Mouse (Mus musculus) liver, embryonic 13.5 days (tissue): Measurements from ENCODE around the gene 2410137M14Rik. TPM values are rescaled to one million over a fixed set of nuclear protein-coding genes. Genes with fewer than 3 reads are reported as not detected.

Experiments
- ATAC-seq: fragments of 200-750 bp; cut with Nextera tagmentation; 2 replicates; pipeline ENCODE4 v1.8.0; 2017; ENCODE audit warnings: low read depth, mild to moderate bottlenecking, moderate number of reproducible peaks, moderate library complexity
- DNase-seq: peaks from one replicate; pipeline ENCODE4 v3.0.0; 2022
- H3K27ac ChIP-seq: fragments of 300-500 bp; sonication (generic); 2 replicates; pipeline ENCODE4 v1.5.1; 2015; ENCODE audit warnings: moderate library complexity, mild to moderate bottlenecking, inconsistent platforms
- H3K27me3 ChIP-seq: fragments of 300-500 bp; sonication (generic); 2 replicates; pipeline ENCODE4 v1.6.1; 2015; ENCODE audit warnings: mild to moderate bottlenecking, inconsistent platforms
- H3K36me3 ChIP-seq: fragments of 300-500 bp; sonication (generic); 2 replicates; pipeline ENCODE4 v1.6.1; 2015; ENCODE audit warnings: mild to moderate bottlenecking, inconsistent platforms
- H3K4me1 ChIP-seq: fragments of 300-500 bp; sonication (generic); replicated peaks from 2 replicates; pipeline ENCODE4 v1.6.1; 2015; ENCODE audit warnings: inconsistent platforms
- H3K4me2 ChIP-seq: fragments of 300-500 bp; sonication (generic); 2 replicates; pipeline ENCODE4 v1.6.1; 2015; ENCODE audit warnings: inconsistent platforms, mild to moderate bottlenecking, moderate library complexity
- H3K4me3 ChIP-seq: fragments of 300-500 bp; sonication (generic); replicated peaks from 2 replicates; pipeline ENCODE4 v1.5.1; 2015; ENCODE audit warnings: mild to moderate bottlenecking, inconsistent platforms
- H3K9ac ChIP-seq: fragments of 300-500 bp; sonication (generic); 2 replicates; pipeline ENCODE4 v1.6.1; 2015; ENCODE audit warnings: mild to moderate bottlenecking, inconsistent platforms
- H3K9me3 ChIP-seq: fragments of 300-500 bp; sonication (generic); replicated peaks from 2 replicates; pipeline ENCODE4 v1.6.1; 2016; ENCODE audit warnings: inconsistent platforms
- WGBS: fragments of 180-500 bp; shearing (Covaris S2); methylation state at CpG from one replicate; pipeline ENCODE4 v1.1.7; 2015; ENCODE audit not compliant: insufficient replicate concordance; 5-methylcytosine and 5-hydroxymethylcytosine counted together
- polyA plus RNA-seq: library from polyadenylated mRNA; unstranded; fragments of >200 nt; fragmentation: Nextera tagmentation; extraction: Ambion mirVana; gene quantifications from 2 replicates; pipeline ENCODE4 v1.2.1, GENCODE M21; 2015

The 2410137M14Rik gene
- polyA plus RNA-seq, 1 experiment from 2014 or later = not detected

- DNase-seq (no peak), ATAC-seq (no peak)
- H3K4me2 ChIP-seq = no peak overlapping the region
- peaks cover 10% of the 10 kb centered on the region for H3K36me3 ChIP-seq
- H3K9ac ChIP-seq = no peak overlapping the region
- no peaks in the 10 kb centered on the region for H3K9me3 ChIP-seq
- no peak overlapping the region for H3K27ac ChIP-seq
- H3K4me1 ChIP-seq = 0 out of 2 replicates have a peak, but pooled peaks cover 12% of the 10 kb centered on the region
- WGBS = 19% methylated on average over 9 of the region's 9 CpGs
- no peak overlapping the region for H3K4me3 ChIP-seq
- peaks cover 93% of the 10 kb centered on the region for H3K27me3 ChIP-seq
Observed at GRCm38 (mm10) chr17:36944121-36944775, 36.8 kb downstream of the 2410137M14Rik start.

GRCm38 (mm10) chr17:36943691-36944090 lies 37.3 kb downstream of the 2410137M14Rik start:
- no peaks in the 10 kb centered on the region for H3K9me3 ChIP-seq
- DNase-seq (no peak), ATAC-seq (no peak)
- H3K27ac ChIP-seq = no peak overlapping the region
- no peak overlapping the region for H3K4me2 ChIP-seq
- no peak overlapping the region for H3K4me3 ChIP-seq
- peaks cover 4% of the 10 kb centered on the region for H3K36me3 ChIP-seq
- 19% methylated on average over 5 of the region's 5 CpGs for WGBS
- H3K27me3 ChIP-seq = peaks cover 93% of the 10 kb centered on the region
- no peak overlapping the region for H3K9ac ChIP-seq
- H3K4me1 ChIP-seq = 0 out of 2 replicates have a peak, but pooled peaks cover 12% of the 10 kb centered on the region

GRCm38 (mm10) chr17:36942791-36943471 lies 38.1 kb downstream of the 2410137M14Rik start, which contains the start of gene Rnf39:
Gene Rnf39 (plus strand): TSS chr17:36942918.
- peaks cover 90% of the 10 kb centered on the region for H3K27me3 ChIP-seq

GRCm38 (mm10) chr17:36942391-36942790 lies 38.6 kb downstream of the 2410137M14Rik start:
- H3K27ac ChIP-seq = no peak overlapping the region
- H3K9me3 ChIP-seq = no peaks in the 10 kb centered on the region
- 0 out of 2 replicates have a peak, but pooled peaks cover 11% of the 10 kb centered on the region for H3K4me1 ChIP-seq
- no peaks in the 10 kb centered on the region for H3K36me3 ChIP-seq
- H3K9ac ChIP-seq = no peak overlapping the region
- ATAC-seq = no peak
- H3K27me3 ChIP-seq = peaks cover 90% of the 10 kb centered on the region
- H3K4me3 ChIP-seq = peak overlapping the region; percentile 33; the same call in 1 of the 2 replicates
- no peak for DNase-seq
- WGBS = 38% methylated on average over 10 of the region's 10 CpGs
- no peak overlapping the region for H3K4me2 ChIP-seq

More at GRCm38 (mm10) chr17:36942791-36943471, 38.1 kb downstream of the 2410137M14Rik start, which contains the start of gene Rnf39:
- DNase-seq (no peak), ATAC-seq (no peak; the same call in 1 of the 2 replicates)
- no peaks in the 10 kb centered on the region for H3K9me3 ChIP-seq
- no peak within 1 kb of the TSS for H3K9ac ChIP-seq
- 0 out of 2 replicates have a peak, but pooled peaks cover 12% of the 10 kb centered on the region for H3K4me1 ChIP-seq
- H3K36me3 ChIP-seq = no peaks in the 10 kb centered on the region
- H3K27ac ChIP-seq = no peak within 1 kb of the TSS
- peak within 1 kb of the TSS; percentile 55 for H3K4me2 ChIP-seq
- H3K4me3 ChIP-seq = peak within 1 kb of the TSS; percentile 33
- 3% methylated on average over 59 of the region's 59 CpGs for WGBS

- ATAC-seq (no peak), DNase-seq (no peak)
- Histone ChIP-seq H3K4me1 (0 out of 2 replicates have a peak, but pooled peaks cover 2% of the 10 kb centered on the region), H3K4me2 (no peak overlapping the region), H3K9ac (no peak overlapping the region), H3K36me3 (no peaks in the 10 kb centered on the region), H3K9me3 (no peaks in the 10 kb centered on the region), H3K4me3 (no peak overlapping the region), H3K27ac (no peak overlapping the region), H3K27me3 (peaks cover 46% of the 10 kb centered on the region)
- WGBS = 54% methylated on average over 2 of the region's 2 CpGs
Observed at GRCm38 (mm10) chr17:36938056-36938455, 43.0 kb downstream of the 2410137M14Rik start.

DNA sequence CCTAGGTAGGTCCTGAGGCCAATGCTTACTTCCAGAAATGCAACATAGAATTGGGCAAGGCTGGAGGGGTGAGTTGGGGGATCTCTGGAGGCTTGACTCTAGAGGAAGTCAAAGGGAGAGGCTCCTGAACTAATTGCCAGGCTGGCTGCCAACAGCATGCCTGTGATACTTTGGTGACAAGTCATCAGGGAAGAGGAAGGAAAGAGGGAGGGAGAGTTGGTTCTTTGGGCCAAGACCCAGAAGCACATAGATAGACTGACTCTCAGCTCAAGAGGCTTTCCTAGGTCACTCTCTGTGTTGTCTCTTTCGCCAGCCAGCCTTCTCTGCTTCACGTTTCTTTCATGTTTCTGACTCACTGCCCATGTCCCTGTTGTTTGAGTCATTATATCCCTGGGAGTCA lies 49.2 kb downstream of the 2410137M14Rik start:
- DNase-seq (no peak), ATAC-seq (no peak)
- Histone ChIP-seq H3K4me3 (no peak overlapping the region), H3K27ac (no peak overlapping the region), H3K27me3 (no peaks in the 10 kb centered on the region), H3K36me3 (no peaks in the 10 kb centered on the region), H3K9me3 (no peaks in the 10 kb centered on the region), H3K9ac (no peak overlapping the region), H3K4me2 (no peak overlapping the region), H3K4me1 (no peaks in the 10 kb centered on the region)
- WGBS = 46% methylated on average over 2 of the region's 2 CpGs

DNA sequence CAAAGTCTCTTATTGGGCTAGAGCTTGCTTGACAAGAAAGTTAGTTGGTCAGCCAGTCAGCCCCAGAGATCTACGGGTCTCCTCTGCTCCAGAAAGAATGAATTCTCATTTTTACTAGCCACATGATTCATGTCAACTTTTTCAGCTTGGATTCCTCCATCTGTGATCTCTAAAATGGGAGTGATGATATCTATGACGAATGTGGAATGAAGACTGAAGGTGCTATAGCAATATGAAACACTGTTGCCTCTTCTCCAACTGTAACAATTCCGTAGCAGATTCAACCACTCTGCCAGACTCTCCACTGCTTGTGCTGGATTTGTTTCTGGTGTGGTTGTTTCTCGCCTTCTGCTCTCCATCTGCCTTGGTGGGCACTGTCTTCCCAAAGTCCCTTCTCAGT lies 49.9 kb downstream of the 2410137M14Rik start:
- Histone ChIP-seq H3K9me3 (no peaks in the 10 kb centered on the region), H3K27me3 (no peaks in the 10 kb centered on the region), H3K4me2 (no peak overlapping the region), H3K4me3 (no peak overlapping the region), H3K27ac (no peak overlapping the region), H3K4me1 (no peaks in the 10 kb centered on the region), H3K36me3 (no peaks in the 10 kb centered on the region), H3K9ac (no peak overlapping the region)
- WGBS = 48% methylated on average over 4 of the region's 4 CpGs
- DNase-seq (no peak), ATAC-seq (no peak)

GRCm38 (mm10) chr17:36930233-36930632 lies 50.8 kb downstream of the 2410137M14Rik start:
- no peaks in the 10 kb centered on the region for H3K4me1 ChIP-seq
- ATAC-seq = no peak
- H3K9me3 ChIP-seq = no peaks in the 10 kb centered on the region
- H3K4me2 ChIP-seq = no peak overlapping the region
- no peaks in the 10 kb centered on the region for H3K36me3 ChIP-seq
- H3K27ac ChIP-seq = no peak overlapping the region
- no peak overlapping the region for H3K9ac ChIP-seq
- no peaks in the 10 kb centered on the region for H3K27me3 ChIP-seq
- 50% methylated on average over 6 of the region's 6 CpGs for WGBS
- no peak for DNase-seq
- H3K4me3 ChIP-seq = no peak overlapping the region

DNA sequence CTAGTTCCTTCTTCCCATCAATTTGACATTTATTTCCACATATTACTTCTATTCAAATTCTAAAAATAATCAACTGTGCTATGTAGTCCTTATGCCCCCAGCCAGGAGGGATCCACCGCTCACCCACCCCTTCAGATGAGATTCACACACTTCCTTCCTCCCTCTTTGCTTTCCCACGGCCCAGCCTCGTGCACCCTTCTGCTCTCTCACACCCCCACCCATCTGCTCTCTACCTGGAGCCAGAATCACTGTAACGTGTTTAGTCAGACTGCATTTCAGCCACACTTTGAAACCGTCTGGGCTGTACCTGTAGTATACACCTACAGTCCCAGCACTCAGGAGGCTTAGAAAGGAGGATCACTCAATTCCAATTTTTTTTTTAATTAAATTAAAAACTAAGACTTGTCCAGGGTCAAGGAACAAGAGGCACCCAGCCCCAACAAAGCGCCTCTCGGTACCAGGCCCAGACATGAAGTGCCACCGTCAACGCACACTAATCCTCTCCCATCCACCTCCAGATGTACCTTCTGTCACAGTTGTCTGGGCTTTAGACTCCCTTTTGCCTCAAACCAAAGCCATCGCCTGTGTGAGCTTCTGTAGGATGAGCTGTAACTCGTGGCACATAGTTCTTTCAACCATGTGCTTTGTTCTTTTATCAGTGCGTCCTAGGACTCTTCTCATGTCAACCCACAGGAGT lies 51.7 kb downstream of the 2410137M14Rik start:
- no peaks in the 10 kb centered on the region for H3K4me1 ChIP-seq

More for the DNA sequence above, 51.7 kb downstream of the 2410137M14Rik start:
- ATAC-seq = no peak
- no peak overlapping the region for H3K9ac ChIP-seq
- no peaks in the 10 kb centered on the region for H3K9me3 ChIP-seq
- no peaks in the 10 kb centered on the region for H3K36me3 ChIP-seq
- 52% methylated on average over 12 of the region's 12 CpGs for WGBS
- H3K4me2 ChIP-seq = no peak overlapping the region
- no peak overlapping the region for H3K27ac ChIP-seq
- H3K27me3 ChIP-seq = no peaks in the 10 kb centered on the region
- H3K4me3 ChIP-seq = no peak overlapping the region
- no peak for DNase-seq
